Mouse (Mus musculus) liver, embryonic 15.5 days (tissue): ENCODE measurements around the gene Tmc8. TPM values are rescaled to one million over a fixed set of nuclear protein-coding genes. Genes with fewer than 3 reads are reported as not detected.
"Not testable (repeated sequence)": the region's sequence is repeated elsewhere in the genome, so short reads cannot be mapped to it uniquely, and the experiment has no call there.

Experiments used
- ATAC-seq: fragments of 200-750 bp; cut with Nextera tagmentation; 2 replicates; pipeline ENCODE4 v1.8.0; 2017; ENCODE audit warnings: moderate number of reproducible peaks, mild to moderate bottlenecking, moderate library complexity; ENCODE audit not compliant: insufficient read depth
- H3K27ac ChIP-seq: fragments of 300-500 bp; sonication (generic); replicated peaks from 2 replicates; pipeline ENCODE4 v1.5.1; 2015; ENCODE audit warnings: mild to moderate bottlenecking, inconsistent platforms
- H3K27me3 ChIP-seq: fragments of 300-500 bp; sonication (generic); 2 replicates; pipeline ENCODE4 v1.6.1; 2015; ENCODE audit warnings: mild to moderate bottlenecking, inconsistent platforms
- H3K36me3 ChIP-seq: fragments of 300-500 bp; sonication (generic); replicated peaks from 2 replicates; pipeline ENCODE4 v1.6.1; 2015; ENCODE audit warnings: moderate library complexity, mild to moderate bottlenecking, inconsistent platforms
- H3K4me1 ChIP-seq: fragments of 300-500 bp; sonication (generic); replicated peaks from 2 replicates; pipeline ENCODE4 v1.6.1; 2015; ENCODE audit warnings: inconsistent platforms
- H3K4me2 ChIP-seq: fragments of 300-500 bp; sonication (generic); 2 replicates; pipeline ENCODE4 v1.6.1; 2015; ENCODE audit warnings: moderate library complexity, mild to moderate bottlenecking, inconsistent platforms
- H3K4me3 ChIP-seq: fragments of 300-500 bp; sonication (generic); replicated peaks from 2 replicates; pipeline ENCODE4 v1.5.1; 2015; ENCODE audit warnings: mild to moderate bottlenecking, inconsistent platforms
- H3K9ac ChIP-seq: fragments of 300-500 bp; sonication (generic); 2 replicates; pipeline ENCODE4 v1.6.1; 2015; ENCODE audit warnings: moderate library complexity, mild to moderate bottlenecking, inconsistent platforms
- H3K9me3 ChIP-seq: fragments of 300-500 bp; sonication (generic); replicated peaks from 2 replicates; pipeline ENCODE4 v1.6.1; 2016; ENCODE audit warnings: inconsistent platforms
- WGBS: fragments of 180-500 bp; shearing (Covaris S2); methylation state at CpG from one replicate; pipeline ENCODE4 v1.1.7; 2015; ENCODE audit warnings: mixed read lengths; ENCODE audit not compliant: insufficient replicate concordance; 5-methylcytosine and 5-hydroxymethylcytosine counted together
- polyA plus RNA-seq: library from polyadenylated mRNA; unstranded; fragments of >200 nt; fragmentation: Nextera tagmentation; extraction: Ambion mirVana; gene quantifications from 2 replicates; pipeline ENCODE4 v1.2.1, GENCODE M21; 2015

The Tmc8 gene
- polyA plus RNA-seq, 1 experiment from 2014 or later = 15.0 TPM

DNA sequence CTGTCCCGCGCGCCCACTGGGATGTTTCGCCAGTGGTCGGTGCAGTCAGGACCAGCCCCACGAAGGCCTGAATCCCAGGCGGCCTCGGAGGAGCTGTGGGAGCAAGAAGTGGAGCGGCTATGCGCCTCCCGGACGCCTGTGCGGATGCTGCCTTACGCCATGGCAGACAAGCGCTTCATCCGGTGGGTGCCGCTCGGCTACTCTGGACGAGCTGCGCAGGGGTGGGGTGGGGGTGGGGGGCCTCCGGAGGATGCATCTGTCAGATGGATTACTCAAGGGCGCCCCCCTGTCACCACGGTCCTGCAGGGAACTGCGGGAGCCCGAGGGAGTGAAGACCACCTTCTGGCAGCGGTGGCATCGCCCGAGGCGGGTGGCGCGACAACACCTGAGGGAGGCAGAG, 1.2 kb downstream of the Tmc8 start:
- no peaks in the 10 kb centered on the region for H3K9me3 ChIP-seq
- H3K27me3 ChIP-seq = no peaks in the 10 kb centered on the region
- H3K36me3 ChIP-seq = peaks cover 52% of the 10 kb centered on the region
- H3K4me3 ChIP-seq = peak overlapping the region; percentile 74
- H3K4me2 ChIP-seq = peak overlapping the region; percentile 96
- peak overlapping the region; percentile 99 for H3K27ac ChIP-seq
- WGBS = 1% methylated on average over 31 of the region's 31 CpGs
- H3K4me1 ChIP-seq = peaks cover 69% of the 10 kb centered on the region
- peak overlapping the region; percentile 92 for H3K9ac ChIP-seq
- peak; percentile 1 for ATAC-seq

DNA sequence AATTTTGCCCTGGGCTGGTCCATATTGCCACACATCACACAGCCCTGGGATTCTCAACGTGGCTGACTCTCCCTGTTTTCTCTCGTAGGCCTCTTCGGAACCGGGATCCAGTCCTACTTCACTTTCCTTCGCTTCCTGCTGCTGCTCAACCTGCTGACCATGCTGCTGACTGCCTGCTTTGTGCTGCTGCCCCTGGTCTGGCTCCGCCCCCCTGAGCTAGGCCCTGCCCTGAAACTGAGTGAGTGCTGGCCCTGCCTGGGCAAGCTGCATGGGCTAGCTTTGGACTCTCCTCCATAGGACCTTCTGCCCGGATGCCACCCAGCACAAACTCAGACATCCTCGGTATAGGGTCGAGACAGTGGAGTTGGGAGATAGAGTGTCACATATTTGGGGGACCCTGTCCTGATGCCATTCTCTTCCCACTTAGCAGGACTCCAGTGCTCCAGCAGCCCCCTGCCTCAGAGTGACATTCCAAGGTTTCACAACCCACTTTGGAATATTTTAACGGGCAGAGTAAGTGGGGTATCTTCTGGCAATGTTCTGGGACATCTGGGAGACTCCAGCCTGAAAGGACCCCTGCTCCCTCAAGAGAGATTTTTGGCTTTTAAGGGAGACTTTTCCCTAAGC, 1.9 kb downstream of the Tmc8 start:
- peak; percentile 20; the same call in 1 of the 2 replicates for ATAC-seq
- H3K9me3 ChIP-seq = no peaks in the 10 kb centered on the region
- peak overlapping the region; percentile 99 for H3K27ac ChIP-seq
- peak overlapping the region; percentile 92 for H3K9ac ChIP-seq
- peak overlapping the region; percentile 96 for H3K4me2 ChIP-seq
- WGBS = 39% methylated on average over 10 of the region's 10 CpGs
- peaks cover 62% of the 10 kb centered on the region for H3K4me1 ChIP-seq
- peaks cover 51% of the 10 kb centered on the region for H3K36me3 ChIP-seq
- peak overlapping the region; percentile 74 for H3K4me3 ChIP-seq
- H3K27me3 ChIP-seq = no peaks in the 10 kb centered on the region

DNA sequence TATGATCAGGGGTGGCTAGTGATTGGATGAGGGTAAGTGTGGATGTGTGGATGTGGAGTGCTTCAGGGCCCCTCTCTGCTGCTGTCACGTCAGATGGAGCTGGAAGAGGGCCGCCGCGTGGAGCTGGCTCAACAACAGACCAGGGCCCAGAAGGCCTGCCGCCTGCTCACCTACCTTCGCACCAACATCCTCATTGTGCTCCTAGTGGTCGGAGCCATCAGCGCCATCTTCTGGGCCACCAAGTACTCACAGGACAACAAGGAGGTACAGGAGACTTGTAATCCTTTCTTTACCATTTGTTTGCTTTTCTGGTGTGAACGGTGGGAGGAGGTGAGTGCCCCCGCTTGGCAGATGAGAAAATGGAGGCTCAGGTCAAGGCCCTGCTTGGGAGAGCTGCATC, 4.4 kb downstream of the Tmc8 start:
- H3K4me2 ChIP-seq = peak overlapping the region; percentile 41
- no peaks in the 10 kb centered on the region for H3K9me3 ChIP-seq
- peak overlapping the region; percentile 17; the same call in 1 of the 2 replicates for H3K9ac ChIP-seq
- H3K27me3 ChIP-seq = no peaks in the 10 kb centered on the region
- 13% methylated on average over 10 of the region's 10 CpGs for WGBS
- peaks cover 60% of the 10 kb centered on the region for H3K36me3 ChIP-seq
- H3K4me1 ChIP-seq = peaks cover 70% of the 10 kb centered on the region
- no peak overlapping the region for H3K4me3 ChIP-seq
- peak overlapping the region; percentile 99 for H3K27ac ChIP-seq
- ATAC-seq = no peak

DNA sequence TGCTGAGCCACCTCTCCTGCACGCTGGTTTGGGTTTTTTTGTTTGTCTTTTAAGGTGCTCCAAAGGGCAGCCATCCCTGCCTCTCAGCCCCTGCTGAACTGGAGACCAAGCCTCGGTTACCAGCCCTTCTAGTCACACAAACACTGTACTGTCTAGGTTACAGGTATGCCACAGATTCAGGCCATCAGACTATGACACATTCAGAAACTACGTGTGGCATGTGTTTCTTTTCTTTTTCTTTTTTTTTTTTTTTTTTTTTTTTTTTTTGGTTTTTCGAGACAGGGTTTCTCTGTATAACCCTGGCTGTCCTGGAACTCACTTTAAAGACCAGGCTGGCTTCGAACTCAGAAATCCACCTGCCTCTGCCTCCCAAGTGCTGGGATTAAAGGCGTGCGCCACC, 6.6 kb downstream of the Tmc8 start:
- ATAC-seq, H3K4me2 ChIP-seq, H3K9ac ChIP-seq, H3K4me3 ChIP-seq, H3K27me3 ChIP-seq, H3K9me3 ChIP-seq: not testable (repeated sequence)
- Histone ChIP-seq H3K27ac (0 out of 2 replicates have a peak overlapping the region, but pooled peaks have one; percentile 20), H3K36me3 (peaks cover 73% of the 10 kb centered on the region), H3K4me1 (peaks cover 70% of the 10 kb centered on the region)
- WGBS = 84% methylated on average over 7 of the region's 7 CpGs

DNA sequence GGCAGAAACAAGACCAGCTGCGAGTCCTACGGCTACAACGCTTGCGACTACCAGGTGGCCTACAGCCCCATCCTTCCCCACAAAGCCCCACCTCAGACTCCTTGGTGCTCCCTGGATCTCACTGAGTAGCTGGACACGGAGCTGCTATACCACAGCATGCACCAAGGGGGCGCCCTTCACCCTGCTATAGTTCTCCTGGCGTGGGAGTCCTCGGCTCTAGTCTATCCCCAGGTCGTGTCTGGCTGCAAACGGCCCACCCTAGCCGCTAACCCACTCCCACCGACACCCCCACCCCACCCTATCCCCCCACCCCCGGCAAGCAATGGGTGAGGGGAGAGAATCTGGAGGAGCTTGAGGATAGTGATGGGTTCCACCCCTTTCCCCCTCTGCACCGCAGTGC, 8.4 kb downstream of the Tmc8 start:
- H3K36me3 ChIP-seq = peaks cover 57% of the 10 kb centered on the region
- H3K27me3 ChIP-seq = no peaks in the 10 kb centered on the region
- no peaks in the 10 kb centered on the region for H3K9me3 ChIP-seq
- peaks cover 67% of the 10 kb centered on the region for H3K4me1 ChIP-seq
- peak overlapping the region; percentile 39 for H3K9ac ChIP-seq
- peak overlapping the region; percentile 80 for H3K4me2 ChIP-seq
- peak overlapping the region; percentile 46 for H3K4me3 ChIP-seq
- ATAC-seq = peak; percentile 58
- WGBS = 4% methylated on average over 14 of the region's 14 CpGs
- peak overlapping the region; percentile 85 for H3K27ac ChIP-seq

DNA sequence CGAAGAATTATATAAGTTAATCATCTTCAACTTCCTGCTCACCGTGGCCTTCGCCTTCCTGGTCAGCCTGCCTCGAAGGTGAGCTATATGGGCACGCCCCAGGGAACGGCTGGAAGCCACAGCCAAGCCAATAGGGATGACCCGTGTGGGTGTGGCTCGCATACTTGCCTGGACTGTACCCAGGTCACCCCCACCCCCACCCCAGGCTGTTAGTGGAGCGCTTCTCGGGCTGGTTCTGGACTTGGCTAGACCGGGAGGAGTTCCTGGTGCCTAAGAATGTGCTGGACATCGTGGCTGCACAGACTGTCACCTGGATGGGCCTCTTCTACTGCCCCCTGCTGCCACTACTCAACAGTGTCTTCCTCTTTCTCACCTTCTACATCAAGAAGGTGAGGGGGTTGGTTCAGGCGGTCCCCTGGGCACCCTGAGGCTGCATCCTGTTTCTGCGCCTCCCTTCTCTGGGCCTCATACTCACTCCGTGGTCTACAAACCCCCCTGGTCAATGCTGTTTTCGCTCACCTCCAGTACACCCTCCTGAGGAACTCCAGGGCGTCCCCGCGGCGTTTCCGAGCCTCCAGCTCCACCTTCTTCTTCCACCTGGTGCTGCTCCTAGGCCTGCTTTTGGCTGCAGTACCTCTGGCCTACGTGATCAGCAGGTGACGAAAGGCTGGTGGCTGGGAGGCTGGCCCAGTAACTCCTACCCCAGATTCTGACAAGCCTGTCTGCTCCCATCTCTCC, 9.0 kb downstream of the Tmc8 start:
- Histone ChIP-seq H3K27me3 (no peaks in the 10 kb centered on the region), H3K4me3 (peak overlapping the region; percentile 46), H3K9ac (peak overlapping the region; percentile 39), H3K36me3 (peaks cover 51% of the 10 kb centered on the region), H3K4me1 (peaks cover 67% of the 10 kb centered on the region), H3K27ac (peak overlapping the region; percentile 85), H3K4me2 (peak overlapping the region; percentile 80), H3K9me3 (no peaks in the 10 kb centered on the region)
- 40% methylated on average over 23 of the region's 23 CpGs for WGBS
- peak; percentile 73 for ATAC-seq

DNA sequence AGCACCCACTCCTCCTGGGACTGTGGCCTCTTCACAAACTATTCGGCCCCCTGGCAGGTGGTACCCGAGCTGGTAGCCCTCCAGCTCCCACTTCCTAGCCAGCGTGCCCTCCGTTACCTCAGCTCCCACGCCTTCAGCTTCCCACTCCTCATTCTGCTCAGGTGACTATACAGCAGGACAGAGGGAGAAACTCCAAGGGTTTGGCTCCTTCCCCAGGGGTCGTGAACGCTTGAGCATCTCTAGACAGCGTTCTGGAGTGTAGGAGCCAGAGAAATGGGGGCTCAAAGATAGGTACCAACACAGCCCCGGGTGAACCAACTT, 9.5 kb downstream of the Tmc8 start:
- Histone ChIP-seq H3K27ac (peak overlapping the region; percentile 85), H3K4me2 (peak overlapping the region; percentile 80), H3K4me3 (no peak overlapping the region), H3K4me1 (peaks cover 68% of the 10 kb centered on the region), H3K27me3 (no peaks in the 10 kb centered on the region), H3K36me3 (peaks cover 46% of the 10 kb centered on the region), H3K9ac (peak overlapping the region; percentile 39; the same call in 1 of the 2 replicates), H3K9me3 (no peaks in the 10 kb centered on the region)
- no peak for ATAC-seq
- WGBS = 82% methylated on average over 9 of the region's 9 CpGs

DNA sequence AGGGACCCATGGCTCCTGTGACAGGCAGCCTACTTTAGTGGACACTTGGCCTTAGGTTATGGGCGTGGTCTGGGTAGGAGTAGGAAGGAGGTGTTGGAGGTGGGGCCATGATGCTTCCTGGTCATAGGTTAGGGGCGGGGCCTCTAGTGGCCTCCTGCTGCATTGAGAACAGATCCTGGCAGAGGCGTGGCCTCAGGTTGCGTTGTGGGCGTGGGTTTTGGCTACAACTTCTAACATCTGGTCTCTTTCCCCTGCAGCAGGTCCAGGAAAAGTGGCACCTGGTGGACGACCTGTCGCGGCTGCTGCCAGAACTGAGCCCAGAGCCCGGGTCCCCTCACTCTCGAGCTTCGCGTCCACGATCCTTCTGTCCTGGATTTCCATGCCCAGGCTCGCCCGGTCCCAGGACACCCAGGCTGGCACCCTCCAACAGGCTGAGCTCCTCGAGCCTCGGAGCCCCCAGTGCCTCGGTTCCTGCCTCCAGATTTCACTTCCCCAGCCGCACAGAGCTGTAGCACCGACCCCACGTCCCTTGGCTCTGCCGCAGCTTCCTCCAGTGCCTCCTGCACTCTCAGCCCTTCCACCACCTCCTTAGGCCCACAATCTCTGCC, 10.5 kb downstream of the Tmc8 start:
- peaks cover 75% of the 10 kb centered on the region for H3K4me1 ChIP-seq
- WGBS = 8% methylated on average over 22 of the region's 22 CpGs
- H3K27ac ChIP-seq = peak overlapping the region; percentile 85

DNA sequence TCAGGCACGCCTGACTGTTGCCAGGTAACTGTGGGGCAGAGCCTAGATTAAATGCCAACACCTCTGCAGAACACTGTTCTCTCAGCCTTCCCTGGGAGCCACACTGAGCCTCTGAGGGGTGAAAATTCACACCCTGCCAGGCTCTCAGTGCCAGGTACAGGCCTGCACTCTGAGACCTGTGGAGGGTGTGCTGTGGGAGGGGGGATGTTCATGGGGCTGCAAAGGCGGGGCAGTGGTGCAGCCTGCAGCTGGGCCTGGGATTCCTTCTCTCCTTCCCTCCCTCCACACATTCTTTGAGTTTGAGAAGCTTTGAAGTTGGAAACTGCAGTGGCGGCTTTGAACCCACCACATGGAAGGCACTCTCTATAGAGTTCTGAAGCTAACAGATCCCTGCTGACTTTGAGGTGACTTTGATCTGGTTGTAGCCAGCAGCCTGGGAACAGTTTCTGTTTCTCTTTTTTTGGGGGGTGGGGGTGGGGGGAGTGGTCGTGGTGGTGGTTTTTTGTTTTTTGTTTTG, 12.2 kb downstream of the Tmc8 start:
- 71% methylated on average over 4 of the region's 4 CpGs for WGBS
- Histone ChIP-seq H3K4me2 (no peak overlapping the region), H3K9ac (no peak overlapping the region), H3K27me3 (no peaks in the 10 kb centered on the region), H3K4me1 (peaks cover 78% of the 10 kb centered on the region), H3K27ac (peak overlapping the region; percentile 49), H3K36me3 (peaks cover 22% of the 10 kb centered on the region), H3K4me3 (no peak overlapping the region), H3K9me3 (no peaks in the 10 kb centered on the region)
- no peak for ATAC-seq

More for the DNA sequence above, 10.5 kb downstream of the Tmc8 start:
- ATAC-seq = peak; percentile 74
- H3K27me3 ChIP-seq = no peaks in the 10 kb centered on the region
- H3K36me3 ChIP-seq = peaks cover 36% of the 10 kb centered on the region
- peak overlapping the region; percentile 80 for H3K4me2 ChIP-seq
- H3K4me3 ChIP-seq = peak overlapping the region; percentile 47
- H3K9me3 ChIP-seq = no peaks in the 10 kb centered on the region
- peak overlapping the region; percentile 58 for H3K9ac ChIP-seq

DNA sequence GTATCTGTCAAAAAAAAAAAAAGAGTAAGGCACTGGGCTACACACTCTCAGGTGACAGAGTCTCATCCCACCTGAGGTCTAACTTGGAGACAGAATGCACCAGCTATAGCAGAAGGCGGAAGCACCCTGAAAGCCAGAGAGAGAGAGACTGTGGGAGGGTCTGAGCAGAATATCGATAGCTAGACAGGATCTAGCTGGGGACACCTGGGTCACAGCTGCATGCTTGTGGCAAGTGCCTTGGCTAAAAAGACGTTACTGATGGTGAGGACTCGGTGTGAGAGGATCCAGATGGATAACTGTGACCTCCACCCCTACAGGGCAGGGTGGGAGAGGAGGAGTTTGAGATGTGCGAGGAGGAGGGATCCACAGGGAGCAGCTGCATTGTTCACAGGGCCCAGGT, 15.1 kb downstream of the Tmc8 start:
- Histone ChIP-seq H3K9me3 (no peaks in the 10 kb centered on the region), H3K4me3 (peak overlapping the region; percentile 70), H3K27me3 (no peaks in the 10 kb centered on the region), H3K4me1 (peaks cover 83% of the 10 kb centered on the region), H3K36me3 (peaks cover 36% of the 10 kb centered on the region), H3K9ac (peak overlapping the region; percentile 79), H3K27ac (peak overlapping the region; percentile 98), H3K4me2 (peak overlapping the region; percentile 80)
- WGBS = 20% methylated on average over 5 of the region's 5 CpGs
- peak; percentile 17 for ATAC-seq
